Mouse (Mus musculus): Measurements from ENCODE around the gene Pdia5.

GRCm38 (mm10) chr16:35385654-35386053 lies 105.0 kb downstream of the Pdia5 start:
- TF ChIP-seq CTCF (IDR thresholded peaks at IDR 0.05; ENCODE audit: low read depth) (no peak), EP300 (IDR thresholded peaks at IDR 0.05; ENCODE audit: low read depth) (no peak)

Data from heart, postnatal 0 days (tissue).